Mouse (Mus musculus): ENCODE data around the gene Ptgdr.
"Not testable (repeated sequence)": the region's sequence is repeated elsewhere in the genome, so short reads cannot be mapped to it uniquely, and the experiment has no call there.

The Ptgdr gene

DNA sequence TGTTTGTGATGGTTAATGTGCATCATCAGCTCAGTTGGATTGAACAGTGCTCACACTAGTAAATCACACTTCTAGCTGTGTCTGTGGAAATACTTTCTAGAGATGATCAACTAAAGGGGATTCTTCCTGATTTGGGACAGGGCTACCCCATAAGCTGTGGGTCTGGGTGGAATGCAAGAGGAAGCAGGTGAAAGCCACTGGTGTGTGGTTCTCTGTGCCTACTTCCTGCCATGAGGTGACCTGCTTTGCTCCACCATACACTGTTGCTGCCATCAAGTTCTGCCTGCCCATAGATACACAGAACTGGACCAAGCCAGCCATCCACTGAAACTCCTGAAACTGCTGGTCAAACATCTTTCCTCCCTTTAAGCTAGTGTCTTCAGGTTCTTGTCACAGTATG is 46.0 kb downstream of the Ptgdr start:
- DNase-seq (ENCODE audit: low read depth, low spot score), result not testable (repeated sequence)

All from ZHBTc4 (cell line).